Mouse (Mus musculus): ENCODE data around the gene Zfp277.

Gene Zfp277

DNA sequence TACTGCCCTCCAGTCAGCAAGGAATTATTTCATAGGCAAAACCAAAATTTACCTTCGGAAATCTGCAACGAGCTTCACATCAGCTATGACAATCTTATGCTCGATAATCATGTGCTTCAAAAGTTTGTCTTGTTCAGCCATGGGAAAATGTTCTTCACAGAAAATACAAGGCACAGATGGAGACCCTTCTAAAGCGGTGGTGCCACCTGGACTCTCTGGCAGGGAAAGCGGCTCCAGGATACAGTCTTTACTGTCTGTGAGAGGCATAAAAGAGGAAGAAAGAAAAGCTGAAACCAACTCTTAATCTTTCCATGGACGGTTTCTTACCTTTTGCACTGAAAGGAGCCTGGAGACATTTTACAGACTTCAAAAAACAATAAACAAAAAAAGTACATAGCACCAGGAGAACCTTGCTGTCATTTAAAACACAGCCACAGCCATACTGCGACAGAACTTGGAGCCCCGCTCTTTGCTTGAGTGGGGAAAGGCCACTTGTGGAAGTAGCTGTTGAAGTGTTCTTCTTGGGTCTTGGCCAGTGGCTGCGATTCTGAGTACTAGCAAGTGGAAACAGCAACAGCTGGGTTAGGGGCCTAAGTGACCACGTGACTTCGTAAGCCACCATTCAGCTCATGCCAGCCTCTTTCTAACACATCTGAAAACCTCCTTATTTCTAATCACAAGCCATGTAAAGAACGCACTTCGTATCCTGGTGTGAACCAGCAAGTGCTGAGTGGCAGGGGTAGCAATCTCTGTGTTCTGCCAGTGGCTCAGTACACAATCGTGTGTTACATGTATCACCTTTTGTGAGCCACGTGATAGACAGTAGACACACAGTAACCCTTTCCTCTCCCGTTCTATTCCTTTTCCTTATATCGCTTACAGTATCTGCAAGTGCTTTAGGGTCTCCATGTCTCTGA lies 66.8 kb downstream of the Zfp277 start:
- no peak for DNase-seq (ENCODE audit: extremely low read depth, low read depth)

GRCm38 (mm10) chr12:40351879-40352278 lies 93.8 kb downstream of the Zfp277 start:
- no peak for DNase-seq (ENCODE audit: extremely low read depth, low read depth)

DNA sequence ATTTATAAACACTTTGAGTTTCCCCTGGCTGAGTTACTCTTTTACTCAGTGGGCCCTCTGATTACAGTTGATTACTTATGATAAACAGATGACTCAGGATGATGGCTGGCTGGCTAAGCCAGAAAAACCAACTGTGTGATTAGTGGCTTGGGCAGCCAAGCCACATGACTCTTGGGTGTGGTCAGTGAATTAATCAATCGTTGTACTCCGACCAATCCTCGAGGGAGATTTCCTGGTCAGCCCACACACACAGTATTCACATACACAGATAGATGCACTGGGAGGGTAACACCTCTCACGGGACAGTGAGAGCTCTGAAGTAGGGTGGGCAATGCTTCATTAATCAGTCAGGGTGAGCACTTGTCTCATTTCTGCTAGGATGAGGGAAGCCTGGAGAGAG lies 97.5 kb downstream of the Zfp277 start:
- DNase-seq (ENCODE audit: extremely low read depth, low read depth), result no peak

- no peak for DNase-seq (ENCODE audit: extremely low read depth, low read depth)
Measured at GRCm38 (mm10) chr12:40347060-40347698, 98.5 kb downstream of the Zfp277 start.

- DNase-seq (ENCODE audit: extremely low read depth, low read depth), result no peak
Measured at GRCm38 (mm10) chr12:40341443-40341842, 104.3 kb downstream of the Zfp277 start.

DNA sequence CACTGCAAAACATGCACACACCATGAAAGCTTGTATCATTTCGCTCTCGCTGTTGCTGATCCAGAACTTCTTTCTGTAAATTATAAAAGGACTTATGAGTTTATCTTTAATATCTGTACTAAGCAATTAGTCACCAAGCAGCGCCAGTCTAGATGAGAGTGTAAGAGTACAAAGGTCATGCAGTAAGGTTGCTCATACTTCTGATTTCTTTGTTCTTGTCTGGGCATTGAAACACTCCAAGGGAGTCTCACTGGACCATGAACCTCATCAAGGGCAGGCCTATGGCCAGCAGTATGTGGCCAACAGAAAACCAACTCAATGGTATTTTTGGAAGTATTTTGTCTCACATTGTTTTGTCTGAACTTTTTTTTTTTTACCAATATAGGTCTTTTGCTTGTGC lies 110.4 kb downstream of the Zfp277 start:
- DNase-seq (ENCODE audit: extremely low read depth, low read depth), result no peak

- no peak for DNase-seq (ENCODE audit: extremely low read depth, low read depth)
Measured at GRCm38 (mm10) chr12:40331467-40331866, 114.2 kb downstream of the Zfp277 start.

DNA sequence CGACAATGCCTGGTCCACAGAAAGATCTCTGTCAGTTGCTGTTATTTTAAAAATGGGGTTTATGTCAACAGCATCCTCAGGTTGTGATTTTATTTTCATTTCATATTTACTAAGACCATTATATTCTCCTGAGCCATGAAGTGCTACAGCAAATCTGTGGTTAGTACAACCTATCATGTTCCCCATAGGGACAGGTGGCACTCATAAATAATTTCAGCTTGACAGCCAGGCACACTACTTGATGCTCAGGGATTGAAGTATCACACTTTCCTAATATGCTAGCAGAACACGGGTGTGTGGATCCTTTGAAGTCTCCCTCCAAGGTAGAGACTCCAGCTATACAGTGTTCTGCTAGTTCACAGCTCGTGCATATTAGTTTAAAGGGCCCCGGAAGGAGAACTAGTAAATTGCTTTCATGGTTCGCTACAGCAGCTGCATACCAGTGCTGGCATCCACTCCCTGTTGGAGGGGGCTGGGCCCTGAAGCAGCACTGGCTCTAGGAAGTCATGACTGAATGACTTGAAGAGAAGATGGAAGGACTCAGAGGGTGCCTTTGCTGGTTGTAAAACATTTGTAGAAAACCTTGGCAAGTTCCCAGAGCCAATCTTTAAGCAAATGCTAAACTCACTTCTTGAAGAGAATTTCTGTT lies 118.6 kb downstream of the Zfp277 start:
- no peak for DNase-seq (ENCODE audit: extremely low read depth, low read depth)

- DNase-seq (ENCODE audit: extremely low read depth, low read depth), result no peak
Measured at GRCm38 (mm10) chr12:40325582-40325981, 120.1 kb downstream of the Zfp277 start.

DNA sequence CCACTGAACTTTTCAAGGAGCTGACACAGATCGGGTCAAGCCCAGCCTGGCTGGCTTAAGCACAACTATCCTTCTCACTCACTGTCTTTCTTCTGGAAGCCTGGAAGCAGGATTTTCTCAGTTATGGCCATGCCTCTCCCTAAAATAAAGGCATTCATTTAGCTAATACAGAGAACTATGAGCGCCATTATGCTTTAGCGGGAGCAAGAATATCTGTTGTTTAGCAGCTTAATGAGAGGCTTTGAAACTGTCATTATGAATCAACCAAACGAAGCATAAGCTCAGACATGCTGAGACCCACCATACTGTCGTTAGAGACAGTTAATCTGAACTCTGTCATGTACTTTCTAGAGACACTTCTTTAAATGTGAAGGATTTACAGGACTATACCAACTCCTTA lies 120.9 kb downstream of the Zfp277 start:
- no peak for DNase-seq (ENCODE audit: extremely low read depth, low read depth)

DNA sequence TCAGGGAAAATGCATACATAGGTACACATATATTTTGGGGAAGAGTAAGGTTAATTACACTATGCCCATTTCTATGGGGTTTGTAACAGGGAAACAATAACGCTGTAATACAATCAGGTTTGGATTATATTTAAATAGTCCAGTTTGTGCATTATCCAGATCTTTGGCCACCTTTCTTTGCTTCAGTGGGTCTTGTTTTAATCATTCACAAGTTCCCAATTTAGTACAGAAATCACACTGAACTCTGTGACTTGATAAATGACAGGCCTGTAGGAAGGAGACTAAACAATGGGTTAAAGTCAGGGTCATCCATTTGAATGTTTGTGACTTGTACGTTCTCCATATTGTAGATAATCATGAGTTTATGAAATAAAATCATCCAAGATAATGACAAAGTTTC lies 130.6 kb downstream of the Zfp277 start:
- DNase-seq (ENCODE audit: extremely low read depth, low read depth), result no peak

DNA sequence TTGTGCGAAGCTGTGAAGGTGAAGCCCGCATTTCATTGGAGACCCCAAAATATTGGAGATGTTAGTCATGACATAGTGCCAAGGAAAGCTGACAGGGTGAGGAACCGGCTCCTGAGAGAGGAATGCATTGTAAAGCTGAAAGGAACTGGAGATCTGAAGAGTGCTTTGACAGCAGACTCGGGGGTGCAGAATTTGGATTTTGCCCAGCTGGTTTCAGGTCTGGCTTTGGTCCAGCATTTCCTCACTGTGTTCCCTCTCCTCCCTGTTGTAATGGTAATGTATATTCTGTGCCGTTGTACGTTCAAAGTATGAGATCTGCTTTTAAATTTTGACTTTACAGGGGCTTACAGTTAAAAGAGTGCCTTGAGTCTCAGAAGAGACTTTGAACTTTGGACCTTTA lies 141.7 kb downstream of the Zfp277 start:
- no peak for DNase-seq (ENCODE audit: extremely low read depth, low read depth)

DNA sequence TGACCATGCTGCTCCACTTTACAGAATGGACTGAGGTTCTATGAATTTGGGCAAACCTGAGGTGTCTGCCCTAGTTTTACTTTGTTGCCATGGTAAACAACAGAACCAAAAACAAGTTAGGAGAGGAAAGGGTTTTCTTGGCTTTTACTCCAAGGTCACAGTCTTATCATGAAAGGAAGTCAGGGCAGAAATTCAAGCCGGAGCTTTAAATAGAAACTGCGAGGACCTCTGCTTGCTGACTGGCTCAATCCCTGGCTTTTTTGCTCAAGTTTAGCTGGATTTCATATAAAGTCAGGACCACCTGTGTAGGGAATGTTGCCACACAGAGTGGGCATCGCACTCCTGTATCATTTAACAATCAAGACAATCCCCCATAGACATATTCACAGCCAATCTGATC lies 147.1 kb downstream of the Zfp277 start:
- no peak for DNase-seq (ENCODE audit: extremely low read depth, low read depth)

GRCm38 (mm10) chr12:40286539-40286938 lies 159.2 kb downstream of the Zfp277 start:
- no peak for DNase-seq (ENCODE audit: extremely low read depth, low read depth)

- no peak for DNase-seq (ENCODE audit: extremely low read depth, low read depth)
Measured at GRCm38 (mm10) chr12:40280596-40281325, 164.9 kb downstream of the Zfp277 start.

DNA sequence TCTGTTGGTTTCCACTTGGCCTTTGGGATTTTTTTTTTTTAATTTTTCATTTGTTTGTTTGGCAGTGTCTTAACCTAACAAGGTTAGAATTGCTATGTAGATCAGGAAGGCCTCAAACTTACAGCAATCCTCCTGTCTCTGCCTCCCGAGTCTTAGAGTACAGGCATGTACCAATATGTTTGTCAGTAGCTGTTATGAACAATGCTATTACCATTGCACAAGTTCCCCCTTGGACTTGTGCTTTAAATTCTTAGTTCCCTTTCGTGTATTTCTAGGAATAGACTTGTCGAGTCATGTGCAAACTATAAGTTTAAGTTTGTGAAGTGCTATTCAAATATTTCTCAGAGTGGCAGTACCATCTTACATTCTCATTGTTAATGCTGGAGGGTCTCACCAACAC lies 168.1 kb downstream of the Zfp277 start:
- no peak for DNase-seq (ENCODE audit: extremely low read depth, low read depth)

- DNase-seq (ENCODE audit: extremely low read depth, low read depth), result no peak
Measured at GRCm38 (mm10) chr12:40274931-40275330, 170.8 kb downstream of the Zfp277 start.

- DNase-seq (ENCODE audit: extremely low read depth, low read depth), result no peak
Measured at GRCm38 (mm10) chr12:40273339-40273738, 172.4 kb downstream of the Zfp277 start.

DNA sequence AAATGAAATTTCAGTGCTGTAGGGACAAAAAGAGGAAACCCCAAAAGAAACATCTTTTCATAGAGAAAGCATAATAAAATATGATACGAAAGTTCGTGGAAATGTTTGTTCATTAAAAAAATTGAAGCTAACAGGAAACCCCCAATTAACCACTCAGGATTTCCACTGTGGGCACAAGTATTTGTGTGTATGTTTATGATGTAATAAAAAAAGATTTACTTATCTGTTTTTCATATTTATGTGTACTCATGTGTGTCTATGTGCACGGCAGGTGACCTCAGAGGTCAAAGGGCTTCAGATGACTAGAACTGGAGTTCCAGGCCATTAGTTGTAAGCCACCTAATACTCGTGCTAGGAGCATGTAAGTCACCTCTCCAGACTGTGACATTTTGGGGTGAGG lies 173.0 kb downstream of the Zfp277 start:
- DNase-seq (ENCODE audit: extremely low read depth, low read depth), result no peak

GRCm38 (mm10) chr12:40268313-40268712 lies 177.4 kb downstream of the Zfp277 start:
- no peak for DNase-seq (ENCODE audit: extremely low read depth, low read depth)

Data from MEL-GATA-1-ER (cell line).